Mouse (Mus musculus): ENCODE measurements around the gene Fkbpl. TPM values are rescaled to one million over a fixed set of nuclear protein-coding genes. Genes with fewer than 3 reads are reported as not detected.

Gene Fkbpl
- polyA plus RNA-seq, 1 experiment from 2014 or later, result 12.3 TPM

DNA sequence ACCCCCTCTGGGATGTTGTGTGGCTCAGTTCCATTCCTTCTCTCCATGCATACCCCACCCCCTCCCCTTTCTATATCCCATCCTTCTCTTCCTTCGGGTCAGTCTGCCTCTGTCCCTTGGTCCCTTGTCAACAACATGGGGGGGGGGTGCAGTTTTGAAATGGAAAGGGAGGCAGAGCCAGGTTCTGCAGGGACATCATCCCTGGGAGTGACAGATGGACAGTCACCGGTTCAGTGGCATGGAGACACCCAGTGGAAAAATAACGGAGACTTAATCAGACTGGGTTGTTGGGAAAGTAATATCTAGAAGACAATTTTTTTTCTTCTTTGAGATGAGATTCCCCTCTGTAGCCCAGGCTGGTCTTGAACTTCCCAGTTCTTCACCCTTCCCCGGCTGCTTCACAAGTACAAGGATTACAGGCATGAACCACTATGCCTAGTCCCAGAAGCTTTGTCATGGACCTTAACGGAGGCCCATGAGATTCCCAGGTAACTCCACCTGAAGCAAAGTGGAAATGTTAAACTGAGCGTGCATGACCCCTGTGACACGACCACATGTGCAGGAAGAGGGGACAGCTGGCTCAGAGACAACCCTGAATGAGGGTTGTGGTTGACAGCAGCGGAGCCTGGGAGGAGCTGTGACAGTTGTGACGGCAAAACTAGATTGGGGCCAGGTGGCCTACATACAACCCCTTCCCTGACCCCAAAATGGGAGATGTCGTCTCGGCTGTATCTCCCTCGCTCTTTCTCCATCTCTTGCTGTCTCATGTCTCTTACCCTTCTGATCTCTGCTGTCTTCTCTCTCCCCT is 14.6 kb upstream of the Fkbpl start:
- peak overlapping the region; percentile 30; the same call in 1 of the 2 replicates for H3K27ac ChIP-seq (ENCODE audit: low read length)
- no peaks in the 10 kb centered on the region for H3K9me3 ChIP-seq (replicated peaks; ENCODE audit: control insufficient read depth, low read length)
- H3K4me3 ChIP-seq (ENCODE audit: low read length), result peak overlapping the region; percentile 47
- no peaks in the 10 kb centered on the region for H3K36me3 ChIP-seq (ENCODE audit: control insufficient read depth, insufficient read depth)
- no peak for ATAC-seq (replicated peaks; ENCODE audit: extremely low read depth, insufficient read depth, low FRiP score)
- no peak overlapping the region for H3K9ac ChIP-seq (ENCODE audit: low read length)
- peaks cover 31% of the 10 kb centered on the region for H3K27me3 ChIP-seq (ENCODE audit: control insufficient read depth, insufficient read depth, low read length)
- peaks cover 28% of the 10 kb centered on the region for H3K4me1 ChIP-seq (ENCODE audit: control insufficient read depth, insufficient read depth, low read length)
- WGBS, result 27% methylated on average over 12 of the region's 12 CpGs
- H3K4me2 ChIP-seq (ENCODE audit: low read depth, low read length), result peak overlapping the region; percentile 78

DNA sequence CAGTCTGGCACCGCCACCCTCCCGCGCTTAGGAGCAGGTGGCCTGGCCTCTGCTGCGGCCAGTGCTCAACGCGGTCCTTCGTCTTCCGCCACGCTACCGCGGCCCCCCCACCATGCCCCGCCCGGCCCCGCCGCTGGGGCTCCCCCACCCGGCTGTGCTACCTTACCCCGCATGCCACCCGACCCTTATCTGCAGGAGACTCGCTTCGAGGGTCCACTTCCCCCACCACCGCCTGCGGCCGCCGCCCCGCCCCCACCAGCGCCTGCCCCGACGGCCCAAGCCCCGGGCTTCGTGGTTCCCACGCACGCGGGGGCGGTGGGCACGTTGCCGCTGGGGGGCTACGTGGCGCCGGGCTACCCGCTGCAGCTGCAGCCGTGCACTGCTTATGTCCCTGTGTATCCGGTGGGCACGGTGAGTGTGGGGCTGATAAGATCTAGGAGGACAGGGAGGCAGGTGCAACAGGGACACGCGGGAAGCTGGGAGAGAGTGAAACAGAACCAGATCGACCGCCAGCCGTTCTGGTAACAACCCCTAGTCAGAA is 13.7 kb upstream of the Fkbpl start:
- Histone ChIP-seq H3K36me3 (ENCODE audit: control insufficient read depth, insufficient read depth) (no peaks in the 10 kb centered on the region), H3K4me1 (ENCODE audit: control insufficient read depth, insufficient read depth, low read length) (peaks cover 28% of the 10 kb centered on the region), H3K4me2 (ENCODE audit: low read depth, low read length) (peak overlapping the region; percentile 78), H3K9me3 (replicated peaks; ENCODE audit: control insufficient read depth, low read length) (no peaks in the 10 kb centered on the region), H3K27ac (ENCODE audit: low read length) (no peak overlapping the region; the same call in 1 of the 2 replicates), H3K27me3 (ENCODE audit: control insufficient read depth, insufficient read depth, low read length) (peaks cover 31% of the 10 kb centered on the region), H3K9ac (ENCODE audit: low read length) (peak overlapping the region; percentile 53), H3K4me3 (ENCODE audit: low read length) (peak overlapping the region; percentile 47)
- 3% methylated on average over 48 of the region's 48 CpGs for WGBS
- ATAC-seq (replicated peaks; ENCODE audit: extremely low read depth, insufficient read depth, low FRiP score), result no peak

DNA sequence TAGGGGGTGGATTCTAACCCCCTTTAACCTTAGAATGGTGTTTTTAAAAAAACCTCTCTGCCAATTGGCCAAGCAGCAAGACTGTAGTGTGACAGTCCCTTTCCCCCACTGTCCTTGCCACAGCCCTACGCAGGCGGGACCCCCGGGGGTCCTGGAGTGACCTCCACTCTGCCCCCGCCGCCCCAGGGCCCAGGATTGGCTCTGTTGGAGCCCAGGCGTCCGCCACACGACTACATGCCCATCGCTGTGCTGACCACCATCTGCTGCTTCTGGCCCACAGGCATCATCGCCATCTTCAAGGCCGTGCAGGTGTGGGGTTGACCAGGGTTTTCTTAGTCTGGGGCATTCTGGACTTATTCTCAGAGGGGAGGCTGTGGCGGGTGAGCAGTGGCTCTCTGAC is 12.9 kb upstream of the Fkbpl start:
- peaks cover 31% of the 10 kb centered on the region for H3K27me3 ChIP-seq (ENCODE audit: control insufficient read depth, insufficient read depth, low read length)

DNA sequence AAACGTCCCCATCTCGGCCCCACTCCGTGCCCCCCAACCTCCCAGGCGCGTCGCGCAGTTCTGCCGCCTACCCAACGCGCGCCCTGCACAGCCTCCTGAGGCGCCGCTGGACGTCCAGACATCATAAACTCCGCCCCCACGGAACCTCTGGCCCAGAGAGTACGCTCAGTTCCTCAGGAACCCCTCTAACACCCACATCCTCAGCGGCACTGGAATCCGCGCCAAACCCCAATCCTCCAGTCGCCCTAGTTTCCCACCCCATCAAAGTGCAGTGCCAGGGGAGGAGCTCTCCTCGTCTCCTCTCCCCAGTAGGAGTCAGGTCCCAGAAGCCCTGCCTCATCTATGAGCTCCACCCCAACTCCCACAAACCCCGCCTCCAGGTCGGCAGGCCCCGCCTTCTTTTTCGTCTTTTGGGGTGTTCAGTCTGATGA is 12.3 kb upstream of the Fkbpl start:
- ATAC-seq (replicated peaks; ENCODE audit: extremely low read depth, insufficient read depth, low FRiP score), result 0 out of 2 replicates have a peak, but pooled peaks have one; percentile 8
- no peaks in the 10 kb centered on the region for H3K9me3 ChIP-seq (replicated peaks; ENCODE audit: control insufficient read depth, low read length)
- H3K9ac ChIP-seq (ENCODE audit: low read length), result peak overlapping the region; percentile 59
- WGBS, result 2% methylated on average over 26 of the region's 26 CpGs
- no peaks in the 10 kb centered on the region for H3K36me3 ChIP-seq (ENCODE audit: control insufficient read depth, insufficient read depth)
- peaks cover 31% of the 10 kb centered on the region for H3K27me3 ChIP-seq (ENCODE audit: control insufficient read depth, insufficient read depth, low read length)
- peak overlapping the region; percentile 22; the same call in 1 of the 2 replicates for H3K27ac ChIP-seq (ENCODE audit: low read length)
- H3K4me3 ChIP-seq (ENCODE audit: low read length), result peak overlapping the region; percentile 47
- H3K4me1 ChIP-seq (ENCODE audit: control insufficient read depth, insufficient read depth, low read length), result peaks cover 20% of the 10 kb centered on the region
- H3K4me2 ChIP-seq (ENCODE audit: low read depth, low read length), result peak overlapping the region; percentile 78

More for the DNA sequence above, 12.9 kb upstream of the Fkbpl start:
- no peak for ATAC-seq (replicated peaks; ENCODE audit: extremely low read depth, insufficient read depth, low FRiP score)
- no peaks in the 10 kb centered on the region for H3K36me3 ChIP-seq (ENCODE audit: control insufficient read depth, insufficient read depth)
- H3K4me3 ChIP-seq (ENCODE audit: low read length), result peak overlapping the region; percentile 47
- H3K9ac ChIP-seq (ENCODE audit: low read length), result peak overlapping the region; percentile 59
- H3K4me1 ChIP-seq (ENCODE audit: control insufficient read depth, insufficient read depth, low read length), result peaks cover 21% of the 10 kb centered on the region
- WGBS, result 7% methylated on average over 12 of the region's 12 CpGs
- peak overlapping the region; percentile 78 for H3K4me2 ChIP-seq (ENCODE audit: low read depth, low read length)
- peak overlapping the region; percentile 41; the same call in 1 of the 2 replicates for H3K27ac ChIP-seq (ENCODE audit: low read length)
- no peaks in the 10 kb centered on the region for H3K9me3 ChIP-seq (replicated peaks; ENCODE audit: control insufficient read depth, low read length)

DNA sequence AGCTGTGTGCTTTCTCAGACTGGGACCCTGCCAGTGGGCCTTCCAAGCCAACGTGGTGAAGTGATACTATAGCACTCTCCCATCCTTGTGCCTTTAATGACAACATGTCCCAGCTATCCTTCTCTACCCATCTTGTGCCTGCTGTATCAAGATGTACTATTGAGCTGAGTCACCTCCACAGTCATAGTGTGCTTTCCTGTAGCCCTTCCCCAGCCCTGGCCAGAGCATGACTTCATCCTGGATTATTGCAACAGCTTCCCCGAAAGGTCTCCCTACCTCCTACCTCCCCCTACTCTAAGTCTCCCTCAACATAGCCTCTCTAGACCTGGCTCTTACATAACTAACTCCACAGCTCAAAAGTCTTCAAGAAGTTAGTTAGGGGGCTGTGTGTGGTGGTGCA is 8.9 kb upstream of the Fkbpl start:
- H3K27me3 ChIP-seq (ENCODE audit: control insufficient read depth, insufficient read depth, low read length), result peaks cover 22% of the 10 kb centered on the region
- no peak overlapping the region for H3K27ac ChIP-seq (ENCODE audit: low read length)
- no peak overlapping the region for H3K9ac ChIP-seq (ENCODE audit: low read length)
- H3K4me3 ChIP-seq (ENCODE audit: low read length), result no peak overlapping the region
- H3K4me2 ChIP-seq (ENCODE audit: low read depth, low read length), result no peak overlapping the region
- ATAC-seq (replicated peaks; ENCODE audit: extremely low read depth, insufficient read depth, low FRiP score), result no peak
- WGBS, result 59% methylated on average over 2 of the region's 2 CpGs
- H3K9me3 ChIP-seq (replicated peaks; ENCODE audit: control insufficient read depth, low read length), result no peaks in the 10 kb centered on the region; the same call in 1 of the 2 replicates
- H3K36me3 ChIP-seq (ENCODE audit: control insufficient read depth, insufficient read depth), result no peaks in the 10 kb centered on the region
- peaks cover 10% of the 10 kb centered on the region for H3K4me1 ChIP-seq (ENCODE audit: control insufficient read depth, insufficient read depth, low read length)

DNA sequence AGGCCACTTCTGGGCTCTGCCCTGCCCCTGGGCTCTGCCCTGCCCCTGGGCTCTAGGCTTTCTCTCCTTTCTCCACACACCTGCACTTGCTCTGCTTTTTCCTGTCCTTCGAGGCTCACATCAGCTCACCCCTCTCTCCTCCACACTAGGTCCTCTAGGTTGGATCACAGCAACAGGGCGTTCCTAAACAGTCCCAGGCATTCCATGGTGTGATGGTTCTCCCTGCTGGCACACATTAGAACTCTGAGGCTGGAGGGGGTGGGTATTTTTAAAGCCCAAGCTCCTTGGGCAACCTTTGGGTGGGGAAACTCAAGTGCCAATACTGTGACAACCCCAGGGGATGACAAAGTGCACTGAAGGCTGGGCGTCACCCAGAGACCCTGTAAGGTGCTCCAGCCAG is 7.1 kb upstream of the Fkbpl start:
- Histone ChIP-seq H3K4me2 (ENCODE audit: low read depth, low read length) (no peak overlapping the region), H3K36me3 (ENCODE audit: control insufficient read depth, insufficient read depth) (no peaks in the 10 kb centered on the region), H3K9me3 (replicated peaks; ENCODE audit: control insufficient read depth, low read length) (no peaks in the 10 kb centered on the region; the same call in 1 of the 2 replicates), H3K4me1 (ENCODE audit: control insufficient read depth, insufficient read depth, low read length) (peaks cover 10% of the 10 kb centered on the region; the same call in 1 of the 2 replicates), H3K9ac (ENCODE audit: low read length) (no peak overlapping the region), H3K4me3 (ENCODE audit: low read length) (no peak overlapping the region), H3K27me3 (ENCODE audit: control insufficient read depth, insufficient read depth, low read length) (peaks cover 9% of the 10 kb centered on the region), H3K27ac (ENCODE audit: low read length) (no peak overlapping the region)
- no peak for ATAC-seq (replicated peaks; ENCODE audit: extremely low read depth, insufficient read depth, low FRiP score)
- whole genome bisulfite sequencing, result 53% methylated on average over 3 of the region's 3 CpGs

DNA sequence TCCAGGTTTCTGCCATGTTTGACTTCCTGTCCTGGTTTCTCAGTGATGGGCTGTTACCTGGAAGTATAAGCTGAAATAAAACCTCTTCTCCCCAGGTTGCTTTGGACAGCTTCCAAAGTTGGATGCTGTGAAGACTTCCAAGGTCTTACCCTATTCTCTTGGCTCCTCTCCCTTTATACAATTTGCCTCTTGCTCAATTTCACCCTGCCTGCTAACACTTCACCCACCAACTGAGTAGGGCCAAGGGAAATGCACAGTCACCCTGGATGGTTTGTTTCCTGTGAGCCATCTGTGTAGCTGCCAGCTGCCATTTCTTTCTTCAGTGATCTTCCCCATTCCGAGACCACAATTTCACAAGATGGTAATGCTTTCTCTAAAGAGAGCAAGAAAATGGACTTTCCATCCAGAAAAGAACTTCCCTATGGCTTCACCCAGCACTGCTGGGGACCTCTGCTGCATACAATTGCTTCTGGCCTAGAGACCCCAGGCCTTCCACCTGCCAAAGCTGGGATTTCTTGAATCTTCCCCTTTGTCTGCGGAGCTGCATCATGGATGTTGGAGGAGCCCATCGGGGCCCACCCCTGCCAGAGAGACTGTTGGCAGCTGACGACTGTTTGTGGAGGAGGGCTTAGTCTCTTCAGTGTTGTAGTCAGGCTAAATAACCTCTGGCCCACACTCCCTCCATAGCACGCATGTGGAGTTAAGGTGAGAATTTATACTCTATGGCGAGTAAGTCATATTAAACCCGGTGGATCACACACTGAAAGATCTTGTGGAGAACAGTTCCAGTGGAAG is 4.9 kb upstream of the Fkbpl start:
- no peaks in the 10 kb centered on the region for H3K27me3 ChIP-seq (ENCODE audit: control insufficient read depth, insufficient read depth, low read length)
- no peak overlapping the region for H3K4me3 ChIP-seq (ENCODE audit: low read length)
- H3K4me1 ChIP-seq (ENCODE audit: control insufficient read depth, insufficient read depth, low read length), result peaks cover 10% of the 10 kb centered on the region; the same call in 1 of the 2 replicates
- no peak overlapping the region for H3K9ac ChIP-seq (ENCODE audit: low read length)
- ATAC-seq (replicated peaks; ENCODE audit: extremely low read depth, insufficient read depth, low FRiP score), result no peak
- no peak overlapping the region; the same call in 1 of the 2 replicates for H3K27ac ChIP-seq (ENCODE audit: low read length)
- no peaks in the 10 kb centered on the region for H3K36me3 ChIP-seq (ENCODE audit: control insufficient read depth, insufficient read depth)
- no peak overlapping the region for H3K4me2 ChIP-seq (ENCODE audit: low read depth, low read length)
- H3K9me3 ChIP-seq (replicated peaks; ENCODE audit: control insufficient read depth, low read length), result no peaks in the 10 kb centered on the region; the same call in 1 of the 2 replicates
- 81% methylated on average over 7 of the region's 7 CpGs for WGBS

DNA sequence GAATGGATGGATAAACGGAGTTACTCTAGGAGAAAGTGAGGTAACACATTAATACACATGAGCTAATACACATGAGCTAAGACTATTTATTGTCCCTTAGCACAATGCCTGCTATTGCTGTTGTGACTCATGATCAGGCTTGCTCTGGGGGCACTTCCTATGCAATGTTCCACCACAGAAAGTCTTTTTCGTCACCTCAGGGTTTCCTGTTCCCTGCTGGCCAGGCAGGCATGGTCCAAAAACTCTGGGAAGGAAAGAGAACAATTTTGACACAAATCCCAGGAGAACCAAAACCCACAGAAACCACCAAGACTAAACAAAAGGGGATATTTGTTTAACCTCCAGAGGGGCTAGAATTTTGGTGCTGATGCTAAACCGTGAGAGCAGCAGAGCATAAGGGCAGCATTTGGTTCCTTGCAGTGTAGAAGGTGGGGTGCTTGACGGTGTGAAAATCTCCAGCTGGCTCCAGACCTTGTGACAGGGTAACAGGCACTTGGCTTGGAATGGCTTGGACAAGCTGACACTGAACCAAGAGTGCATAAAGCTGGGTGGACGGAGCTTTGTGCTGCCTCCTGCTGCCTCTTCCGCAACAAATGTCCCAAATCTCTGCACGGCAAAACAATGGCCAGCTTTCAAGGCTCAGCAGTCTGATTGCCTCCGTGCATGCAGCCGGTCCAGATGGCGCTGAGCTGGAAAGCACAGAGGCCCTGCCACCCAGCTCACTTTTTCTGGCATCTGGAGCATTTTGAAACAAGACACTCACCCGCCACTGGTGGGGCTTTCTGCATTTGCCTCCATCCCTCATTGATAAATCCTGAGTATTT is 3.6 kb upstream of the Fkbpl start:
- no peaks in the 10 kb centered on the region for H3K27me3 ChIP-seq (ENCODE audit: control insufficient read depth, insufficient read depth, low read length)
- H3K9me3 ChIP-seq (replicated peaks; ENCODE audit: control insufficient read depth, low read length), result no peaks in the 10 kb centered on the region; the same call in 1 of the 2 replicates
- 18% methylated on average over 11 of the region's 11 CpGs for WGBS
- ATAC-seq (replicated peaks; ENCODE audit: extremely low read depth, insufficient read depth, low FRiP score), result peak; percentile 24; the same call in 1 of the 2 replicates
- H3K4me3 ChIP-seq (ENCODE audit: low read length), result no peak overlapping the region
- peak overlapping the region; percentile 75 for H3K27ac ChIP-seq (ENCODE audit: low read length)
- H3K4me1 ChIP-seq (ENCODE audit: control insufficient read depth, insufficient read depth, low read length), result peaks cover 17% of the 10 kb centered on the region
- peak overlapping the region; percentile 33; the same call in 1 of the 2 replicates for H3K9ac ChIP-seq (ENCODE audit: low read length)
- H3K4me2 ChIP-seq (ENCODE audit: low read depth, low read length), result 0 out of 2 replicates have a peak overlapping the region, but pooled peaks have one; percentile 1
- no peaks in the 10 kb centered on the region for H3K36me3 ChIP-seq (ENCODE audit: control insufficient read depth, insufficient read depth)
